Mouse (Mus musculus) gastrocnemius, postnatal 10 days (tissue): ENCODE measurements at regions not wholly inside any gene's neighbourhood (a gene's known extent, or its start where the extent isn't known, plus 50 kb on each side); places are given as distances from the start of the nearest gene placed in this dataset.

Source experiments
- DNase-seq: peaks from one replicate; pipeline ENCODE4 v3.0.0; 2021; ENCODE audit warnings: mixed read lengths

DNA sequence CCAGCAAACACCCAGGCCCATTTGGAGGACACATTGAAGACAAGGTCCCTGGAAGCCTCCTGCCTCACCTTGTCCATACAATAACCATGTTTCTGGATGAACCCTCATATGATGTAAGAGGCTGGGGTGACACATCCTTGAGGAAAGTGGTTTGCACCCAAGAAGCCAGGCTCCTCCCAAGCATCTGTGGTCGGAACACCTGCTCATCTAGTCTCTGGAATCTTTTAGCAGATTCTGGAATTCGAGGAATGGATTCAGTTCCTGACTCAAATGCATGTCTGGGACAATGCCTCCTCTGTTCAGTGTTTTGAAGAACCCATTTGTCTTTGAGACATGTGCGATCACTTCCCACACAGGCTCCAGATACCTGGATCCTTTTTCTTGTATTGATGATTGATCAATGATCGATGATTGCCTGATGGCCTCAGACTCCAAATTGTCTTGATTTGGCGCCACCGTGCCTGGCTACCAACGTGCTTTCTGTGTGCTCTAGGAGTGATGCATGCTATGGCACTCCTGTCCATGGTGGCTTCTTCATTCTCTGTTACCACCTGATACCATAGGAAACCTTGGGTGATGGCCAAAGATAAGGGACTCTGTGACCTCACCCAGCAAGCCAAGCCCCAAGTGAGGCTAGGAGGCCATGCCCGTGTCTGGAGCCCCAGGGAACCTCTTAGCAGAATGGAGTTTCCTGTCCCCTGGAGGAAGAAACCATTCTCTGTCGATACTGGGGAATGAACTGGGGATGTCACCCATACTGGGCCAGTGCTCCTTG lies 126.7 kb downstream of the Mn1 start:
- DNase-seq: no peak

DNA sequence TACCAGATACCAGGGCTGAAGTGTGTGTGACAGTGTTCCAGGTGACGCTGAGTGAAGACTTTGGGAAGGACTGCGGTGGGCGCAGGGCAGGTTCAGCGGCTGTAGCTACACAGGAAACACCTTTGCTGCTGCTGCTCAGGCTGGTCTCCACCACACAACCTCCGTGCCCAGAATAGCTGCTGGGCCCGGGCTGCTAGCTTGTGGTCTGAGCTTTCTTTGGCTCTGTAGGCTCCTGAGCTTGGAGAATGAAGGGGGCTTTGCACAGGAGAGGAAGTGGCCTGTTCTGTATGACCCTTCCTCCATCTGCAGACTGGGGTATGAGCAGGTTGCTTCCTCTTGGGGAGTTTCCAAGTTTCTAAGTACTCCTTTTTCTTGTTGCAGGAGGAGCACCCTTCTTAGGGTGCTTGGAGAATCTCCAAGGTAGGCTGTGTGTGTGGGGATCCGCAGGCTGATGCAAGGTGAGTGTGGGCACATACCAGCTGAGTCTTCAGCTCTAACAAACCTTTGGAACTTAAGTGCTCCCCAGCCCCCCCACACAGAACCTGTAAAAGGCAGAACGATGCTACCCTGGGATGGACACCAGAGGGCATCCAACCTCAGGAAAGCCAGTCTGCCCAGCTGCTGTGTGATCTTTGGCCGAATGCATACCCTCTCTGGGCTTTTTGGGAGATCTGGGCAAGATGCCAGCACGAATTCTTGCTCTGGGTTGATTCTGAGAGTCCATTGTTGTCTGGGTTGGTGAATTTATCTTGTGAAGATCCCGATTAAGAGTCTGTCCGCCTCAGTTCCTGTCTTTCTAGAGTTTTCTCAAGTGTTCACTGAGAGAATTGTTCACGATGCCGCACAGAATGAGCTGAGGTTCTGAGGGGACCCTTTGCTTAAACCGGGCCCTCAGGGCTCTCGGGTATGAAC lies 136.6 kb downstream of the Mn1 start:
- no peak for DNase-seq

DNA sequence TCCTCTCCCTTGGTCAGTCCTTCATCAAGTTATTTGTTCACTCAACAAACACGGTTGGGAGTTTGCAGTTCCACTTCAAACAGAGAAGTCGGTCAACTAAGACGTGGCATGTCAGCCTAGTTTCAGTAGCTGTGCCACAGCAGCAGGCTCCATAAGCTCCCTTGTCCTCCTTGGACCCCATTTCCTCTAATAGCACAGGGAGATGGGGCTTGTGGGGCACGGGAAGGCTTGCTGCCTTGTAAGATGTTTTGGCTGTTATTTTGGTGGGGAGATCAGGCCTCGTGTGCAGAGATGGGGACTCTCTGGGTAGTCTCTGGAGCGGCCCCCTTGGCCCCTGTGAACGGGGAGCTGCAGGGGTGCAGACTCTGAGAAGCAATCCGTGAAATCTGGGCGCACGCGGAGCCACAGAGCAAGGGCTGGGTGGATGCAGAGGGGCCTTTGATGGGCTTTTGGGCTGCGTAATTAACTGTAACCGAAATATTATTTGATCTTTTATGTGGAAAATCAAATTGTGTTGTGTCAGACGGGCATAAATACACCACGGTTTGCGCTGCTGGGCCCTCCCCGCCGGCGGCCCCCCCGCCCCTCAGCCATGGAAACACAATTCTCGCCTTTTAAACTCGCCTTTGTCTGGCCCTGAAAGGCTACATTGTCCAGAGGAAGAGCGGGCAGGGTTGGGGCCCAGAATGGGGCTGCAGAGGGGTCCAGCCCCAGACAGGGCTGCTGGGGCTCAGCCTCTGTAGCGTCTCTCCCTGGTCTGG lies 137.6 kb downstream of the Mn1 start:
- no peak for DNase-seq

DNA sequence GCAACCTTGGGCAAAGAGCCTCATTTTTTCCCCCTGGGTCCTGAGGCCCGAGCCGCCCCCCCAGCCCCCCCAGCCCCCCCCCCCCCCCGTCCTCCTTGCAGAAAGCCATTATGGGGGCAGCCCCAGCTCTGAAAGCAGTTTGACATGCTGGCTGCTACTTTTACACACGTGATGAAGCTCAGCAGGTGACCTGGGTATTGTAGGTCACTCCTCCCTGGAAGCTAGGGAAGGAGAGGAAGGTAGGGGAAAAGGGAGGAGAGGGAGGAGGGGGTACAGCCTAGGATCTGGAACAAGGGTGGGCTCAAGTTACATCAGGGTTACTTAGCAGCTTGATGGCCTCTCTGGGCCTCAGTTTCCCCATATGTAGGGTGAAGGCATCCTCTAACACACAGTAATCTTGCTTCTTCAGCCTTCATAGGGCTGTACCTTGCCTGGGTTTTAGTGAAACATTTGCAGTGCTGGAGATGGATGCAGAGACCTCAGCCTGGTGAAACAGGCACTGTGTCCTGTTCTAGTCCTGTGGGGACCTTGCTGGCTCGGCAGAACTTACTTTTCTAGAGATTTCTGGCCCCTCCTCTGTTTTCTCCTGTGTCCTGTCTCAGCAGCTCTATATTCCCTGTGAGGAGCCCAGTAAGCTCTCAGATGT lies 138.3 kb downstream of the Mn1 start:
- DNase-seq: no peak

DNA sequence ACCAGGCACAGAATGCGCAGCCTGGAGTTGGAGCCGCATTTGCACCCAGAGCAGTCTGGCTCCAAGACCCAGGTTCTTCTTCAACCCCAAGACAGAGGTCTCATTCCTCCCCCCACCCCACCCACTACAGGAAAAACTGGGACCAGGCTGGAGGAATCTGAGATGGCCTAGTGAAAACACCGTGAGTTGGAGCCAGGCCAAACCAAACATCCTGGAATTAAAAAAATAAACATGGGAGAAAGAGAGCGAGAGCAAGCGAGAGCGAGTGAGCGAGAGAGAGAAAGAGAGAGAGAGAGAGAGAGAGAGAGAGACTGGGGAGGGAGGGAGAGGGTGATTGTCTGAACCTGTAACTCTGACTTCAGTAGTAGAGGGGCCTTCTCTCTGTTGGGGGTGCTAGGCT lies 138.8 kb downstream of the Mn1 start:
- DNase-seq: no peak

DNA sequence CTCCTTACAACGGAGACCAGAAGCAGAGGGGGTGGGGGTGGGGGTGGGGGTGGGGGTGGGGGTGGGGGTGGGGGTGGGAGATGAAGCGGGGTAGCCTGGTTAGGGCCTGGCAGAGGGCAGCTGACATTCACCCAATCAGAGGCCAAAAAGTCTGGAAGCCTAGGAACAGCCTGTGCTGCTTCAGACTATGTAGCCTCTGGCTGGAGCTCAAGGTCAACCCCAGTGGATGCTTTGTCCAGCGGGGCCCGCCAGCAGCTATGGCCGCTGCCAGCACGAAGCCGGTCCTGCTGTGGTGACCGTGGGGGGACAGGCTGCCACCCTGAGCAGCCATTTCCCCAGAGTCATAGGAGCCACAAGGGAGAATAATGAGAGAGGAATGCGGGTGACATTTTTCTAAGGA lies 143.3 kb downstream of the Mn1 start:
- no peak for DNase-seq

DNA sequence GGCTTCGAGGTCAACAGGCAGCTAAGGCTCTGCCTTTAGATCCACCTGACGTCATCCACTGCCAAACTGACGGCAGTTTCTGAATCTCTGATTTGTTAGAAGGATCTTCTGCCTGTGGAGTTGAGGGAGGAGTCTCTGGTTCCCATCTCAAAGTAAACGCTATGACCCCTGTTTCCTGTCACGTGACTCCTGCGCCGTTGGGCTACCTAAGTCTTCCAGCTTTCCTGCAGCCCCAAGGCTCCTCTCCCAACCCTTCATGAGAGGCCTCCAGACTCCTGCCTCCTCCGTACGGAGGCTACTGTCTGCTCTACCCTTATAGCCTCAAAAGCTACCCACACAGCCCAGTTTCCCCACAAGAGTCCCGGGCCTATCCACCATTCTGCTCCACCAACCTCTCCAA lies 144.1 kb downstream of the Mn1 start:
- DNase-seq: no peak

DNA sequence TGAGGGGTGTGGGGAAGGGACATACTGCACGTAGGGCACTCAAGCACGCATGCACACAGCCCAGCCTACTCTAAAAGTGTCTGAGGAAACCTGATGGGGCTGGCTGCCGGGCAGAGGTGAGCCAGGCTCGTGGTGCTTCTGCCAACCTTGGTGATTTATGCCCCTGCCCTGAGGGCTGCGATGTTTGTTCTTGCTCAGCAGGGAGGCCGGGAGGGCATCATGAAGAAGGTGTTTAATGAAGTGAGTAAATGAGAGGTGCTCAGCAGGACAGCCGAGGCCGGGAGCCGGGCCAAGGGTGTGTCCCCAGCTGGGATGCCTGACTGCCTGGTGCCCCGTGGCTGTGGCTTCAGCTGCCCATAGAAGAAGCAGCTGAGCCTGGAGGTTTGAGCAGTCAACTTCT lies 153.7 kb downstream of the Mn1 start:
- DNase-seq: peak; percentile 47

DNA sequence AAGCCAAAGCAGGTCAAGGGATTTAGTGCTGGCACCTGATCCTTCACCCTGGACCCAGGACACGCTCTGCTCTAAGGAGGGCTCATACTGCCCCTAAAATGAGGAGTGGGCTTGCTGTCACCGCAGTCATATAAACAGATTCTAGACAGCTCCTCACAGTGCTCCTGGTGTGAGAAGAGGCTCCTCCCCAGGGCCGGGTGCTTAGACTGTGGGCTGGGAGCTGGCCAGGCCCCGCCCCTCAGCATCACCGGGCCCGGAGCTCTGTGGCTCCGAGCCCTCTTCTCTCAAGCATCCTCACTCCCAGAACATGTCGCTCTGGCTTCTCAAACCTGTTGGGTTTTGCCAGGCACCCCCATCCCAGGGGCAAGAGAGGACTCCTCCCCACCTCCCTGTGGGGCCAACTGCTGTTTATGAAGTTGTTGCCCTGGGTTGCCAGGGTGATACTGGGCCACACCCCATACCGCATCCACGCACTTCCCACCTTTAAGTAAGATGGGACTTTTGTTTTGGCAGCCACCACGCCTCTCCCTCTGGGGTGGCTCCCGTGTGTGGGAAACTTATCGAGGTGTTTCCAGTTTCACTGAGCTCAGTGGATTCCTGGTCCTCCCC lies 156.2 kb downstream of the Mn1 start:
- DNase-seq: no peak

DNA sequence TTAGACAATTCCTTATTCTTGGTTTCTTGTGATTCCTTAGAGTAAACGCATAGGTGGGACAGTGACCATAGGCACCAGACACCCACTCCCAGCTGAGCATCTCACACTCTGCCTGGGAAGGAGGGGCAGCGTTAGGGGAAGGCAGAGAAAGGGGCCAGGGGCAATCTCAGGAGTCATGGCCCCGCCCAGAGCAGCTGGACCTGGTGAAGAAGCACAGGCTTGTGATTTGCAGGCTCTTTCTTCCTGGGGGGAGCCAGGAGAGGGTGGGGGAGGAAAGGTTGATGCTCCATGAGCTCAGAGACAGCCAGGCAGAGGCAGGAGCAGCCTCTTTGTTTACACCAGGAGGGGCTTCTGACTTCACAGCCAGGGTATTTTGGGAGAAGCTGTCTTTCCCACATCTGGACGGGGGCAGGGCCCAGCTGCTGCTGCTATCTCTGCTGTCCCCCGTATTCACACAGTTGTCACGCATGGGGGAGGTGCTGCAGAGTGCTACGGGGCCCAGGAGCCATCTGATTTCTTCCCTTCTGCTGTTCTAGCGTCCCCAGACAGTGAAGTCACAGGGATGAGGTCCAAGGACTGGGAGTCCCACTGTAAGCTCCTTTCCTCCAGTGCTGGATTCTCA lies 157.2 kb downstream of the Mn1 start:
- DNase-seq: no peak

DNA sequence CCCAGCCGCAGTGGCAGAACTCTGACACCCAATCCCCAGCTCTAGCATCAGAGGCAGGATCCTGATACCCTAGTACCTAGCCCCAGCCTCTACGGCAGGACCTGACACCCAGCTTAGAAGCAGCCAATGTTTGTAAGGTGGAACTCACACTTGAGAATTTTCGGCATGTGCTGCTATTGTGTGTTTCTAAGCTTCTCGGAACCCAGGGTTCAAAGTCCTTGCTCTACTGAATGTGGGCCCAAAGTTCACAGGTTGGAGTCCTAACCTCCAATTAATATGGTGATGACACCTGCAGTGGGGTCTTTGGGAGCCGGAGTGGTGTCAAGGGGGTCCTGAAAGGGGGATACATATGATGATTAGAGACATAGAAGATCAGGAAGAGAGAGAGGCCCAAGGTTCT lies 158.2 kb downstream of the Mn1 start:
- DNase-seq: no peak

DNA sequence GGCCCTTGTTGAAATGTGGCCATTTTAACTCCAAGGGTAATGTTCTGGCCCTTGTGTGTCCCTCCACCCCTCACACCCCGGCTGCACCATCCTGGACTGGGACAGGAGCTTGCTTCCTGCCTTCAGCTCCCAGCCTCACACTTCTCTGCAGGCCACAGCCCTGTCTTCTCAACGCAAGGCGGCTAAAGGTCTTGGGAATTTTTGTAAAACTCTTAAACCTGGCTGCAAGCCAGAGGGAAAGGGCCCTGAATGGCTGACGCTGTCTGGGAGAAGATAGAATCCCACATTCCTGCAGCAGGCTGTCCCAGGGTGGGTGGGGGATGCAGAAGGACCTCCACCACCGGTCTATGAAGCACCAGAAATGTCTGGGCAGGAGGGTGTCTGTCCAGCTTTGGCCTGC lies 156.3 kb upstream of the Gm26897 start:
- no peak for DNase-seq

DNA sequence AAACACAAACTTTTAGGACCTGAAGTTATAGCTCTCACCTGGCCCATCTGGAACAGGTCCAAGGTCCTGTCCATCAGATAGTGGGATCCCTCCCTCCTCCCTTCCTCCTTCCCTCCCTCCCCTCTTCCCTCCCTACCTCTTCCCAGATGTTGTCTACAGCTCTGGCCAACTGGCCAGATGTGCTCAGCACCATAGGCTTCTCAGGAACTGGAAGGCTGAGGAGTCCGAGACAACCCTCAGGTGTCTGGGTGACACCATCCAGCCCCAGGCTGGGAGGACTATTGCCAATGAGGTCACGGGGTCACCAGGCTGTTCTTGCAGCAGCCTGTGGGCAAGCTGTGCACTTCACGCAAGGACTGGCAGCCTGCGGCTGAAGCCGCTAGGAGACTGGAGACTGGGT lies 155.6 kb upstream of the Gm26897 start:
- DNase-seq: no peak

DNA sequence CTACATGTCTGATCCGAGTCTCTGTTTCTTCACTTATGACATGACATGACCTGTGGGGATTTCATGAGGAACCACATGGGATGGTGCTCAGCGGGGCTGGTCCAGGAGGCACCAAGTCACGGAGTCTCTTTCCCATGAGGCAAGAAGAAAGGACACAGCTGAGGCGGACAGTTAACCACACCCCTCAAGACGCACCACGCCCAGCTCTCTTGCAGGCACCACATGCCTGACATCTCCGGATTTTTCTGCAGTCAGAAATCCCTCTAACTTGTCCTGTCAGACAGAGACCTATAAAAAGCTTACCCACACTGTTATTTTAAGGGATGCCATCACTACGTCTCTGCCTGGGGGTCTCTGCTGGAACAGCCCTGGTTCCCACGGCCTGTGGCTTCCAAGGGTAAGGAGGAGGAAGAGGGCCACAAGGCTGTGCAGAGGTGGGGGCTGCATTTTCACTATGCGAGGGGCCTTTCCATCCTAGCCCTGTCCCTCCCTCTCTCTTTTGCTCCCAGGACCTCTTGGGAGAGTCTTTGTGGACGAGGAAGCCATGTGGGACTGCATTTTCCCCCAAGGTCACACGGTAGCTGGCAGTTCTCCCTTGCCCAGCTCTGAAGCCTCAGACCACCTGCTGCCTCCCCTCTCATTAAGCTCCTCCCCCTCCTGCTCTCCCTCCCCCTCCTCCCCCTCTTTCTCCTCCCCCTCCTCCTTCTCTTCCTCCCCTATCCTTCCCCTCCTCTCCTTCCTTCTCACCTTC lies 154.6 kb upstream of the Gm26897 start:
- no peak for DNase-seq

DNA sequence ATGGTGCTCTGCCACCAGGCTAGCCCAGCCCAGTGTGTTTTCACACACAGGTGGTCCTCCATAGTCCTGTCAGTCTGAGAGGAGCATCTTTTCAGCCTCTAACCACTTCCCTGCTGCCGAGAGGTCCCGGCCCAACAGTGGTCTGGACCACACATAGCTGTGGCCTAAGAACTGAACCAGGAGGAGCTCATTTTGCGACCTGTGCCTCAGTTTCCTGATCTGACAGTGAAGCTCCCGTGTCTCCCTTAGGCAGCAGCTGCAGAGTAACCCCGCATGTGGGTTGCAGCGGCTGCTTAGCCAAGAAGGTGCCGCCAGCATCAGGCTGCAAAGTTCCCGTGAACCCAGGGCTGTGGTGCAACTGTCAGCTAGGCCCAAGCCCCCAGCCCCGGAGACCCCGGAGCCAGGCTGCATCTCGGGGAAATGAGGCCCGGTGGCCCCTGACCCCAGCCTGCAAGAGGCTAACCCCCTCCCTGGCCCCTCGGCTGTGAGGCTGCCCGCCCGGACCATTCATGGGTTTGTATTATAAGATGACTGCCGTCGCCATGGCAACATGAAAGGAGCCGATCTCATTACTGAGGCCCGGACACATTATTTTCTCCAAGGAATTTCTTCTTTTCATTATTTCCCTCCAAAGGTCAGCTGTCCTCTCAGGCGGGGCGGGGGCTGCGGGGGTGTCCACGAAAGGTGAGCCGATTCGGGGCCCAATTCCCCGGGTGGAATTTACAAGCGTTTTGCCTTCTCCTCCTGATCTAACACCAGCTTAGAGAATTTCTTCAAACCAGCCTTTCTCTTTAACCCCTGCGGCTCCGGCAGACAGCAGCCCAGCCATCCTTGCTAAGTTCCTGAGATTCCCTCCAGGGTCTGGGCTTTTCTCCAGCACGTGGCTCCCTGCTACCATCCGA lies 152.6 kb upstream of the Gm26897 start:
- DNase-seq: peak; percentile 34

DNA sequence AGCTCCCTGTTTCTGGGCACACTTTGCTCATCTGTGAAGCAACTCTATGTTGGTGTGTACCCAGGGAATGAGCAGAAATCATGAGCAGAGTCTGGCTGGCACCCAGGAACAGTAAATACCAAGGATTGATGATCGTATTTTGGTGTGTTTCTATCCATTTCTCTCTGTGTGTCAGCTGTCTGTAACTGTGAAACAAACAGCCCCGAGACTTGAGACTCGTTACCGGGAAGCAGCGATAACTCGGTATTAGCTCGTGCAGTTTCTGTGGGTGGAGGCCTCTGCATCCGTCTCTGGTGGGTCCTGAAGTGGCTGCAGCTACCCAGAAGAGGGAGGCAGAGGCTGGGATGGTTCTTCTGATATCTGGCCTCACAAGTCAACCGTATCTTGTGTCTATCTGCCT lies 151.7 kb upstream of the Gm26897 start:
- DNase-seq: no peak

DNA sequence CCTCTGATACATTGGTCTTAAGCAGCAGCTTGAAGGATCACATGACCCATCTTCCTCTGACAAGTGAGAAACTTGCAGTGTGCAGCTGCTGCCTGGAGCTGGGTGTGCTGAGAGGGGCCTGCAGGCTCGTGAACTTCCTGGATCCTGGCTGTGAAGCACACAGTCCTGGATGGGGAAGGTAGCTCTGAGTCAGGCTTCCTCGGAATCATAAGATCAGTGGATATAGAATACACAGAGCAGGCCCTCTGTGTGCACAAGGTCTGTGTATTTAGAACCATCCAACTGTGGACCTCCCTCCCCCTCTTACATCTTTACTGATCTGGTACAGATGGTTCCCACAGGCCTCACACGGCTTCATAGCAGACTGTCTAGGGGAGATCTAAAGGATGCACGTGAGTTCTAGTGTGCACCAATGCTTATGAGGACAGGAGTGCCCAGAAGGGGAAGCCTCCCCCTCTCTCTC lies 143.1 kb upstream of the Gm26897 start:
- no peak for DNase-seq

DNA sequence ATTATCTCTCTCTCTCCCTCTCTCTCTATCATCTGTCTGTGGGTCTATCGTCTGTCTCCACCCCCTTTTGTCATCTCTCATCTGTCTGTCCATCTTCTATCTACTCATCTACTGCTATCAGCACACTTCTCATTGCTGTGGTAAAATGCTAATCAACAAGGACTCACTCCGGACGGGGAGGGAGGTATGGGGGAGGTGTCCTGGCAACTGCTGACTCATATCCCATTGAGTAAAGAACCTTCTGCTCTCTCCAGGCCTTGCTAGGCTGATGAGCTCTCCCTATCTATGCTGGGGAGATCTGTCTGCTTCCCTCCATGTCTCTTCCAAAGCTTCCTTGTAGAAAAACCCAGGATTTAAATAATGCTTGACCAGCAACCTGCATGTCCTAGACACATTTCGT lies 140.9 kb upstream of the Gm26897 start:
- no peak for DNase-seq

DNA sequence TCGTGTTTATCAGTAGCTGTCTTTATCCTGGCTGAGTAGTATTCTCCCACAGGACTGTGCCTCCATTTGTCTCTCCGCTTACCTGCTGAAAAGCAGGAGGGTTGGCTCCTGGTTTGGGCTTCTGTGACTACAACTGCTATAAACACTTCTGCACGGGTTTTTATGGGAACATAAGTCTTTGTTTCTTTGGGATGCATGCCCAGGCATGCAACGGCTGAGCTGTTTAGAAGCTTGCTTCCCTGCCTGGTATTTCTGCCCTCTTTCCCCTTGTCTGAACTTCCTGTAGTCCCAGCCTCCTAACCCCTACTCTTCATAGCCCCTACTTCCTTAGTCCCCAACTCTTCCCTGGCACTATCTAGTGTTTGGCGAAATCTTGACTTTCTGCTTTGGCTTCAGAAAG lies 139.6 kb upstream of the Gm26897 start:
- no peak for DNase-seq

DNA sequence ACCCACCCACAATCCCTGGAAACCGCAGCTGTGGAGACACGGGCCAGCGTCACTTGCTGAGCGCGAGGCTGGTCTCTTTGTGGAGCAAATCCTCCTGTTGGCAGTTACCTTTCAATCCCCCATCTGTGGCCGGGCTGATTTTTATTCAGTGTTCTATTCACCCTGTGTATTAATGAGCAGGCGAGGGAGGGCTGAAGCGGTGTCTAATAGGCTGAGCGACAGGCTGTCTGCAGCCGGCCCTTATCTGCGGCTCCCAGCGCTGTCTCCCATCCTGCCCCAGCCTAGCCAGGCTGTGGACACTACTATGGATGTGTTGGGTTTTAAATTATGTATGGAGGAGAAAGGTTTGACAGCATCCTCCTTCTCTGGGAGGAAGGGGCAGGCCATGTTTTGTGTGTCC lies 138.3 kb upstream of the Gm26897 start:
- no peak for DNase-seq
